ENCODE assay signal across 8 mouse cellular contexts in the genomic region with DNA sequence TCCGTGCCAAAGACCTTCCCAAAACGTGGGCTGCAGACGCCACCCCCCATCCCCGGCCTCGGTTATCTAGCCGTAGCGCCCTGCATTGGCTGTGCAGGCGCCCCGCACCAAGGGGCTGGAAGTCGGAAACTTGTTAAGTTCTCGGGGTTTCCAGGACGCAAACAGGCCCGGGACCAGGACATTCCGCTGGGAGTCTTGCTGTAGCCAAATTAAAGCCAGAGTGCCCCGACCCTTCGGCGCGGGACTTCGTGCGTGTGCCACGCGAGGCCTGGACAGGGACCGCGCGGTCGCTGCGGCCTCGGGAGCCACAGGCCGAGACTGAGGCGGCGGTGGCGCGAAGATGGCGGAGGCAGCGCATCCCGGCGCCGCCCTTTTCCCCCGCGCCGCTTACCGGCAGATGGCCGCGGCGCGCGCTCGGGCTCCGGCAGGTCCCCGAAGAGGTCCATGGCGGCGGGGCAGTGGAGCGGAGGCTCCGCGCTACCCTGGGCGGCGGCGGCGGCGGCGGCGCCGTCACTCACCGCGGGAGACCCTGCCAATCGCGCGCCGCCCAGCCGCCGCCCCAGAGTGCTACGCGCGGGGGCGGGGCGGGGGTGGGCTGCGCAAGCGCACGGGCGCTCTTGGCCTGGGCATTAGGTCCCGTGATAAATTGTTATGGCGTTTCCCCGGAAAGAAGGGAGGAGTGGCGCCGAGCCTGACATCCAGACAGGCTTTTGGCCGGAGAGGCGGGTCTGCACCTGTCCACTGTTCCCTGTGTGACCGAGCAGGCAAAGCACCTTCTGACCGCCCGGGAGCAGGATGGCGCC. TPM values are rescaled to one million over a fixed set of nuclear protein-coding genes. Genes with fewer than 3 reads are reported as not detected.
A peak's percentile ranks its signal among the peaks of the same experiment; 100 is the strongest.
DNase-seq lines count a peak whose midpoint lies in the region; ATAC-seq and TF ChIP-seq lines count a peak whose summit lies in the region.

A gene (minus strand): TSS at position 556 of the 803 bp plus-strand sequence.

- H3K4me3 ChIP-seq in forebrain, postnatal 0 days (ENCODE audit: low read depth, low read length): peak within 1 kb of the TSS; percentile 85

- H3K9ac ChIP-seq in forebrain, postnatal 0 days: peak within 1 kb of the TSS; percentile 85

- H3K4me2 ChIP-seq in forebrain, postnatal 0 days (ENCODE audit: low read depth): peak within 1 kb of the TSS; percentile 67

- peak; percentile 52 for DNase-seq in MEL-GATA-1-ER (ENCODE audit: extremely low read depth, low read depth)
- peak; percentile 83 to 90 for DNase-seq in cerebellum, adult 18-20 months
- peak; percentile 94 for DNase-seq in forebrain, postnatal 0 days
- DNase-seq in heart, postnatal 4 days: peak; percentile 86
- DNase-seq in layer of hippocampus, postnatal 10 days (ENCODE audit: low spot score in 2 of 2): peak; percentile 74 to 84
- DNase-seq in lung, postnatal 10 days: peak; percentile 85
- DNase-seq in ovary, postnatal 36 days (ENCODE audit: low spot score): peak; percentile 83
- DNase-seq in thymus, postnatal 25 days: peak; percentile 80

- peak; percentile 97 for ATAC-seq in forebrain, postnatal 0 days

- H3K27ac ChIP-seq in forebrain, postnatal 0 days (ENCODE audit: low read depth, low read length): peak within 1 kb of the TSS; percentile 95

- no peaks in the 10 kb centered on the region for H3K9me3 ChIP-seq in forebrain, postnatal 0 days (ENCODE audit: low read length)

- H3K36me3 ChIP-seq in forebrain, postnatal 0 days (ENCODE audit: insufficient read depth): peaks cover 3% of the 10 kb centered on the region; the same call in 1 of the 2 replicates

- 3% methylated on average over 86 of the region's 91 CpGs for WGBS in forebrain, postnatal 0 days

- H3K27me3 ChIP-seq in forebrain, postnatal 0 days (ENCODE audit: insufficient read depth, low read length): no peaks in the 10 kb centered on the region

- TF ChIP-seq CTCF in forebrain, postnatal 0 days (IDR thresholded peaks at IDR 0.05; ENCODE audit: low read depth): no peak

- H3K4me1 ChIP-seq in forebrain, postnatal 0 days (ENCODE audit: insufficient read depth): peaks cover 12% of the 10 kb centered on the region

RNA-seq across cellular contexts. Expression of the gene that starts here (rescaled TPM):
- 104 and 108 TPM in 2 replicates for total RNA-seq in forebrain, postnatal 0 days (2014; rRNA removed)
- polyA plus RNA-seq in forebrain, postnatal 0 days (2015; fragmentation: Nextera tagmentation; extraction: Ambion mirVana): 129 TPM in 2 replicates
- total RNA-seq in heart, postnatal 4 days (2021): 10 to 100 TPM; 58.2 to 59.1 TPM
- 10 to 100 TPM; 60.1 to 78.9 TPM for total RNA-seq in layer of hippocampus, postnatal 10 days (2021)

Comparison
In these comparisons a context has a peak if more than half of its experiments do, and no peak if none do; other contexts are left out.
1. Peak in every context shown above with its lines: DNase-seq, ATAC-seq, H3K4me3 ChIP-seq and H3K27ac ChIP-seq.